Mouse (Mus musculus): Measurements from ENCODE around the gene Cmss1. TPM values are rescaled to one million over a fixed set of nuclear protein-coding genes. Genes with fewer than 3 reads are reported as not detected.

The Cmss1 gene
- polyA plus RNA-seq, 1 experiment = 3.0 TPM

GRCm38 (mm10) chr16:57456003-57456402, 150.7 kb downstream of the Cmss1 start:
- Histone ChIP-seq H3K4me1 (ENCODE audit: control insufficient read depth, insufficient read depth, insufficient read length) (peaks cover 6% of the 10 kb centered on the region; the same call in 1 of the 2 replicates), H3K4me3 (ENCODE audit: extremely low read depth, insufficient read depth, insufficient read length) (no peak overlapping the region), H3K36me3 (ENCODE audit: control insufficient read depth, insufficient read depth, low read length) (no peaks in the 10 kb centered on the region), H3K27ac (ENCODE audit: insufficient read depth, low read length) (peak overlapping the region; percentile 4; the same call in 1 of the 2 replicates), H3K27me3 (ENCODE audit: control insufficient read depth, insufficient read depth, low read length) (no peaks in the 10 kb centered on the region)
- no peak for DNase-seq (ENCODE audit: low read depth in 1 of 2, low spot score in 2 of 2)
- WGBS = 69% methylated on average over 2 of the region's 2 CpGs
- TF ChIP-seq POLR2A (IDR thresholded peaks at IDR 0.05; ENCODE audit: low read depth, low read length) = no peak

GRCm38 (mm10) chr16:57455573-57455972, 151.1 kb downstream of the Cmss1 start:
- 82% methylated on average over 3 of the region's 3 CpGs for WGBS

DNA sequence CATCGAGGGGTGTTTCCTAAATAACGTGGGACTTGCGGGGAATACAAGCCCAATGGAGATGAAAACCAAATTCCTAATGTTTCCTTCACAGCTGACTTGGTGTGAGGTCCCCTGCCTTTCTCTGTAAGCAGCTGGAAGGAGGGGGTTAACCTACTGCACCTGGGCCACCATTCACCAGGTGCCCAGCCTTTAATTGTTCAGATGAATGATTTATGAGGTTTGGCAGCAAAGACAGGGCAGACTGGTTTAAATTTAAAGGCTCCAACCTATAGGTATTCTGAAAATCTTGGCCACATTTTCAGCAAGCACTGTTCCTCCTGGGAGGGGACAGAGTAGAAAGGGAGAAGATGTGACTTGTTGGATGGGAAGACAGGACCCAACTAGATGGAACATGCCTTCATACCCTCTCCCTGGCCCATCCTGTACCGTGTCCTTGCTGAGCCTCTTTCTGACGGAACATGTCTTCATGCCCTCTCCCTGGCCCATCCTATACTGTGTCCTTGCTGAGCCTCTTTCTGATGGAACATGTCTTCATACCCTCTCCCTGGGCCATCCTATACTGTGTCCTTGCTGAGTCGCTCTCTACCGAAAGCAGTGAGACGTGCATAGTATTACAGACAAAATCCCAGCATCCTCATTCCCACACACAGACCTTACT, 152.4 kb downstream of the Cmss1 start:
- TF ChIP-seq CTCF (IDR thresholded peaks at IDR 0.05; ENCODE audit: extremely low read depth, insufficient read depth, insufficient read length, insufficient replicate concordance) (no peak), POLR2A (IDR thresholded peaks at IDR 0.05; ENCODE audit: low read depth, low read length) (no peak)
- Histone ChIP-seq H3K36me3 (ENCODE audit: control insufficient read depth, insufficient read depth, low read length) (no peaks in the 10 kb centered on the region), H3K27ac (ENCODE audit: insufficient read depth, low read length) (no peak overlapping the region), H3K27me3 (ENCODE audit: control insufficient read depth, insufficient read depth, low read length) (no peaks in the 10 kb centered on the region), H3K4me1 (ENCODE audit: control insufficient read depth, insufficient read depth, insufficient read length) (peaks cover 6% of the 10 kb centered on the region; the same call in 1 of the 2 replicates), H3K4me3 (ENCODE audit: extremely low read depth, insufficient read depth, insufficient read length) (no peak overlapping the region)
- DNase-seq (ENCODE audit: low read depth in 1 of 2, low spot score in 2 of 2) = no peak
- 91% methylated on average over 8 of the region's 8 CpGs for WGBS

More at GRCm38 (mm10) chr16:57455573-57455972, 151.1 kb downstream of the Cmss1 start:
- H3K27me3 ChIP-seq (ENCODE audit: control insufficient read depth, insufficient read depth, low read length) = no peaks in the 10 kb centered on the region
- H3K4me3 ChIP-seq (ENCODE audit: extremely low read depth, insufficient read depth, insufficient read length) = no peak overlapping the region
- H3K27ac ChIP-seq (ENCODE audit: insufficient read depth, low read length) = peak overlapping the region; percentile 8; the same call in 1 of the 2 replicates
- no peak for DNase-seq (ENCODE audit: low read depth in 1 of 2, low spot score in 2 of 2)
- peaks cover 6% of the 10 kb centered on the region; the same call in 1 of the 2 replicates for H3K4me1 ChIP-seq (ENCODE audit: control insufficient read depth, insufficient read depth, insufficient read length)
- H3K36me3 ChIP-seq (ENCODE audit: control insufficient read depth, insufficient read depth, low read length) = no peaks in the 10 kb centered on the region
- no peak for TF ChIP-seq CTCF (IDR thresholded peaks at IDR 0.05; ENCODE audit: extremely low read depth, insufficient read depth, insufficient read length, insufficient replicate concordance)
- TF ChIP-seq POLR2A (IDR thresholded peaks at IDR 0.05; ENCODE audit: low read depth, low read length) = no peak

- Histone ChIP-seq H3K36me3 (ENCODE audit: control insufficient read depth, insufficient read depth, low read length) (no peaks in the 10 kb centered on the region), H3K4me3 (ENCODE audit: extremely low read depth, insufficient read depth, insufficient read length) (no peak overlapping the region), H3K27me3 (ENCODE audit: control insufficient read depth, insufficient read depth, low read length) (no peaks in the 10 kb centered on the region), H3K27ac (ENCODE audit: insufficient read depth, low read length) (no peak overlapping the region), H3K4me1 (ENCODE audit: control insufficient read depth, insufficient read depth, insufficient read length) (peaks cover 6% of the 10 kb centered on the region; the same call in 1 of the 2 replicates)
- TF ChIP-seq POLR2A (IDR thresholded peaks at IDR 0.05; ENCODE audit: low read depth, low read length) (no peak), CTCF (IDR thresholded peaks at IDR 0.05; ENCODE audit: extremely low read depth, insufficient read depth, insufficient read length, insufficient replicate concordance) (no peak)
- 89% methylated on average over 7 of the region's 7 CpGs for WGBS
- no peak for DNase-seq (ENCODE audit: low read depth in 1 of 2, low spot score in 2 of 2)
These were observed 153.7 kb downstream of the Cmss1 start for GRCm38 (mm10) chr16:57453009-57453408.

DNA sequence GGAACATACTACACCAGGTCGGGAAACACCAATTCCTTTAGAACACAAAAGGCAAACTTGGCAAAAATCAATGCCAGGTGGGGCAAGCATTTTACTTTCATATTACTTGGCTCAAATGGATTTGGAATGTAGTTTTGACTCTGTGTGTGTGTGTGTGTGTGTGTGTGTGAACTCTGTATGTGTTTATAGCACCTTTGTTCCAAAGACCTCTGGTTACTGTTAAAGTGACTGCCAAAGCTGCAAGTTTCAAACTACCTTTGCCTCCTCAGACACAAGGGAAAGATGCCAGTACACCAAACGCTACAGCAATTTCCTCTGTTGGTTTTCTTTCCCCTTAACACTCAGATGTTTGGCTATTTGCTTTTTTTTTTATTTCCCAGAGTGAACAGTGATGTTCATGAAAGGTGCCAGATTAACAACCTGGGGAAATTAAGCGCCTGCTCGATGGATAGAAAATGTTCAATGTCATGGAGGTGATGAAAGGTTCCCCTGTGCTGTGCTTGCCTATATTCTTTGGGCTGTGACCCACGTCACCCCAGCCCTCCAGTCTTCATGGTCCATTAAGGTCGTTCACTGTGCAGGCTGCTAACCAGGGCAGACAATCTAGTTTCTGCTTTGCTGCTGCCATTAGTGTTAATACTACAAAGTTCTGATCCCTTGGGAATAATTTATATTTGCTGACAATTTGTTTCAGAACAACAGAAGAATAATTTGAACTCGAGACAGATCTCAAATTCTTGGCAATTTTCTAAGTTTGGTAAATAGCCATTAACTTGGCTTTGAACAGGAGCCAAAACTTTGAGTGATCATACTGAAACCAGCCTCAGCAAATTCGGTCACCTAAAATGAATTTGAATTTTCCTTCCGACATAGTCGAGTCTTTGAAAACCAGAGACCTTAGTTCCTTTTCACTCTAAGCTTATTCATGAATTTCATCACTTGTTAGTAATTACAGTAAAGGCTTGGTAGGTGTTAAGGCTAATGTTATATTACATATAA, 161.3 kb downstream of the Cmss1 start:
- 71% methylated on average over 10 of the region's 10 CpGs for WGBS
- Histone ChIP-seq H3K36me3 (ENCODE audit: control insufficient read depth, insufficient read depth, low read length) (no peaks in the 10 kb centered on the region), H3K4me3 (ENCODE audit: extremely low read depth, insufficient read depth, insufficient read length) (no peak overlapping the region), H3K27me3 (ENCODE audit: control insufficient read depth, insufficient read depth, low read length) (no peaks in the 10 kb centered on the region), H3K27ac (ENCODE audit: insufficient read depth, low read length) (no peak overlapping the region), H3K4me1 (ENCODE audit: control insufficient read depth, insufficient read depth, insufficient read length) (no peaks in the 10 kb centered on the region)
- TF ChIP-seq POLR2A (IDR thresholded peaks at IDR 0.05; ENCODE audit: low read depth, low read length) (no peak), CTCF (IDR thresholded peaks at IDR 0.05; ENCODE audit: extremely low read depth, insufficient read depth, insufficient read length, insufficient replicate concordance) (no peak)
- DNase-seq (ENCODE audit: low read depth in 1 of 2, low spot score in 2 of 2) = no peak

DNA sequence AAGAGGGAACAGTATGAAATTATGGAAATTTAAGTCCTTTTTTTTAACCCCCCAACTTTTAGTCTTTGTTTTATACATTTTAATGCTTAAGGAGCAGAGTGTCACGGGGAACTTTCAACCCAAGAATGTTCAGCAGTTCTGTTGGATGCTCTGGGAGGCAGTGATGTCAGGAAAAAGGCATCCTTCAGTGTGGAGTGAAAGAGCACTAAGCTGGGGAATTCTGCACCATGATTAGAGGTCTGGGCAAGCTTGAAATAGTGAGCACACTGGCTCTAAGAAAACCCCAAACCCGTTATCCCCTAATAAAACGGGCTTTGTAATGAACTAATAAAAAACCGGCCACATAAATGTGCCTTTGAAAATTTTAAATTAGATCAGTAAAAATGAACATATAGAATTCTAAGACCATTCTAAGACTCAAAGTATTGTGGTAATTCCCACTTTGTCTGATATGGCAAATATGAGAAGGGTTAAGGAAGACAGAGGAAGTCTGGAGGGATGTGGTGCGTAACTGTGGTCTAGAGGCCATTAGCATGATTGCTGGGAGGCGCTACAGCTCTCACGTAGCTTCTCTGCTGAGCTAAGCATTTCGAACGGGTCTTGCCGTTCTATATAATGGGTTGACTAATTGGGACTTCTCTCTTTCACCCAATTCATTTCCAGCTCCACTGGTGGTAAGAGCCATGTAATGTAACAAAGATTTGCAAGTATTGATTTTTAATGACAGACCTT, 165.8 kb downstream of the Cmss1 start:
- no peak for TF ChIP-seq POLR2A (IDR thresholded peaks at IDR 0.05; ENCODE audit: low read depth, low read length)
- no peak for TF ChIP-seq CTCF (IDR thresholded peaks at IDR 0.05; ENCODE audit: extremely low read depth, insufficient read depth, insufficient read length, insufficient replicate concordance)
- no peak overlapping the region for H3K4me3 ChIP-seq (ENCODE audit: extremely low read depth, insufficient read depth, insufficient read length)
- no peak overlapping the region for H3K27ac ChIP-seq (ENCODE audit: insufficient read depth, low read length)
- no peaks in the 10 kb centered on the region for H3K4me1 ChIP-seq (ENCODE audit: control insufficient read depth, insufficient read depth, insufficient read length)
- no peaks in the 10 kb centered on the region for H3K36me3 ChIP-seq (ENCODE audit: control insufficient read depth, insufficient read depth, low read length)
- no peaks in the 10 kb centered on the region for H3K27me3 ChIP-seq (ENCODE audit: control insufficient read depth, insufficient read depth, low read length)
- WGBS = 68% methylated on average over 10 of the region's 10 CpGs
- no peak for DNase-seq (ENCODE audit: low read depth in 1 of 2, low spot score in 2 of 2)
